Mouse (Mus musculus) midbrain, embryonic 12.5 days (tissue): ENCODE results near the gene Efhb. TPM values are rescaled to one million over a fixed set of nuclear protein-coding genes. Genes with fewer than 3 reads are reported as not detected.
A peak's percentile ranks its signal among the peaks of the same experiment; 100 is the strongest.

Experiments
- ATAC-seq: fragments of 200-750 bp; cut with Nextera tagmentation; 2 replicates; pipeline ENCODE4 v1.8.0; 2017; ENCODE audit warnings: low read depth, moderate TSS enrichment, moderate library complexity; ENCODE audit not compliant: low FRiP score
- H3K27ac ChIP-seq: fragments of 300-500 bp; sonication (generic); replicated peaks from 2 replicates; pipeline ENCODE4 v1.5.1; 2016; ENCODE audit warnings: mild to moderate bottlenecking
- H3K27me3 ChIP-seq: fragments of 300-500 bp; sonication (generic); 2 replicates; pipeline ENCODE4 v1.6.1; 2016; ENCODE audit warnings: mild to moderate bottlenecking
- H3K36me3 ChIP-seq: fragments of 300-500 bp; sonication (generic); 2 replicates; pipeline ENCODE4 v1.6.1; 2016
- H3K4me1 ChIP-seq: fragments of 300-500 bp; sonication (generic); 2 replicates; pipeline ENCODE4 v1.6.1; 2016
- H3K4me2 ChIP-seq: fragments of 300-500 bp; sonication (generic); replicated peaks from 2 replicates; pipeline ENCODE4 v1.6.1; 2016; ENCODE audit warnings: mild to moderate bottlenecking, moderate library complexity
- H3K4me3 ChIP-seq: fragments of 300-500 bp; sonication (generic); 2 replicates; pipeline ENCODE4 v1.5.1; 2016; ENCODE audit warnings: mild to moderate bottlenecking
- H3K9ac ChIP-seq: fragments of 300-500 bp; sonication (generic); replicated peaks from 2 replicates; pipeline ENCODE4 v1.6.1; 2016; ENCODE audit warnings: mild to moderate bottlenecking, moderate library complexity
- H3K9me3 ChIP-seq: fragments of 300-500 bp; sonication (generic); 2 replicates; pipeline ENCODE4 v1.6.1; 2016; ENCODE audit warnings: mild to moderate bottlenecking
- WGBS: fragments of 180-500 bp; shearing (Covaris S2); methylation state at CpG from one replicate; pipeline ENCODE4 v1.1.7; 2016; 5-methylcytosine and 5-hydroxymethylcytosine counted together
- polyA plus RNA-seq: library from polyadenylated mRNA; unstranded; fragments of >200 nt; fragmentation: Nextera tagmentation; extraction: Ambion mirVana; gene quantifications from 2 replicates; pipeline ENCODE4 v1.2.1, GENCODE M21; 2016

Gene Efhb
- 0.38 and 0.63 TPM in 2 replicates for polyA plus RNA-seq

- peak within 1 kb of the TSS; percentile 54 for H3K9ac ChIP-seq
- H3K27ac ChIP-seq: no peak within 1 kb of the TSS
- peaks cover 6% of the 10 kb centered on the region for H3K4me1 ChIP-seq
- H3K27me3 ChIP-seq: no peaks in the 10 kb centered on the region
- H3K4me3 ChIP-seq: peak within 1 kb of the TSS; percentile 44
- no peaks in the 10 kb centered on the region for H3K36me3 ChIP-seq
- peak; percentile 97 for ATAC-seq
- H3K4me2 ChIP-seq: peak within 1 kb of the TSS; percentile 61
- H3K9me3 ChIP-seq: no peaks in the 10 kb centered on the region
- 15% methylated on average over 26 of the region's 26 CpGs for WGBS
These were observed at the start of gene Efhb for GRCm38 (mm10) chr17:53462603-53463495. Gene Efhb (minus strand): TSS chr17:53463321.

GRCm38 (mm10) chr17:53512311-53512951 is 49.3 kb upstream of the Efhb start:
- 80% methylated on average over 2 of the region's 2 CpGs for WGBS
- no peak for ATAC-seq
- H3K4me3 ChIP-seq: no peak overlapping the region
- no peaks in the 10 kb centered on the region for H3K27me3 ChIP-seq
- no peak overlapping the region for H3K9ac ChIP-seq
- no peak overlapping the region for H3K4me2 ChIP-seq
- H3K36me3 ChIP-seq: 0 out of 2 replicates have a peak, but pooled peaks cover 4% of the 10 kb centered on the region
- H3K4me1 ChIP-seq: no peaks in the 10 kb centered on the region
- no peaks in the 10 kb centered on the region for H3K9me3 ChIP-seq
- H3K27ac ChIP-seq: no peak overlapping the region

GRCm38 (mm10) chr17:53502966-53503365 is 39.8 kb upstream of the Efhb start:
- no peak for ATAC-seq
- peaks cover 63% of the 10 kb centered on the region for H3K36me3 ChIP-seq
- no peak overlapping the region for H3K27ac ChIP-seq
- H3K4me2 ChIP-seq: no peak overlapping the region
- no peak overlapping the region for H3K4me3 ChIP-seq
- H3K9me3 ChIP-seq: no peaks in the 10 kb centered on the region
- no peaks in the 10 kb centered on the region for H3K27me3 ChIP-seq
- H3K4me1 ChIP-seq: no peaks in the 10 kb centered on the region
- H3K9ac ChIP-seq: no peak overlapping the region
- 92% methylated on average over 2 of the region's 2 CpGs for WGBS

- no peak overlapping the region for H3K4me3 ChIP-seq
- no peak overlapping the region for H3K9ac ChIP-seq
- peaks cover 24% of the 10 kb centered on the region; the same call in 1 of the 2 replicates for H3K36me3 ChIP-seq
- ATAC-seq: no peak
- H3K27me3 ChIP-seq: no peaks in the 10 kb centered on the region
- 92% methylated on average over 1 of the region's 1 CpGs for WGBS
- H3K4me1 ChIP-seq: no peaks in the 10 kb centered on the region
- no peak overlapping the region for H3K27ac ChIP-seq
- H3K9me3 ChIP-seq: no peaks in the 10 kb centered on the region
- no peak overlapping the region for H3K4me2 ChIP-seq
These were observed 25.9 kb upstream of the Efhb start for GRCm38 (mm10) chr17:53489007-53489378.

- Histone ChIP-seq H3K27ac (no peak overlapping the region), H3K9me3 (no peaks in the 10 kb centered on the region), H3K36me3 (peaks cover 20% of the 10 kb centered on the region; the same call in 1 of the 2 replicates), H3K4me1 (no peaks in the 10 kb centered on the region), H3K4me3 (no peak overlapping the region), H3K27me3 (no peaks in the 10 kb centered on the region), H3K9ac (no peak overlapping the region), H3K4me2 (no peak overlapping the region)
- ATAC-seq: no peak
- WGBS: 92% methylated on average over 4 of the region's 4 CpGs
These were observed 25.3 kb upstream of the Efhb start for GRCm38 (mm10) chr17:53488291-53489006.

DNA sequence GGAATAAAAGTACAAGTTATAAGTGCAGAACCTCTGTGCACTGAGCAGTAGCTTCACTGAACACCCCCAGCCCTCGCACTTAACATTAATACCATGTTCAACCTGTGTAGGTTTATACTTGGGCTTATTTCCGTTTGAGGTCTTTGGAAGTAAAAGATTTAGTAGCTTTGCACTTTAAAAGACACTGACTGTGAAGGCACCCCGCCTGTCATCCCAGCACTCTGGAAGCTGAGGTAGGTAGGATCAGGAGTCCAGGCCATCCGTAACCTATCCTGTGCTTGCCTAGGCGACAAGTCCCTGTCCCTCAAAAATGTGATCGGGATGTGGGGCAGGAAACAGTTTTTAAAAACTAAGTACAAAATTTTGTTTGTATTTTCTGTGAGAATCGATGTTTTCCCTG is 17.3 kb upstream of the Efhb start:
- peaks cover 20% of the 10 kb centered on the region for H3K4me1 ChIP-seq
- H3K27me3 ChIP-seq: no peaks in the 10 kb centered on the region
- 58% methylated on average over 7 of the region's 7 CpGs for WGBS
- ATAC-seq: no peak
- peak overlapping the region; percentile 93 for H3K9ac ChIP-seq
- no peaks in the 10 kb centered on the region for H3K9me3 ChIP-seq
- H3K4me3 ChIP-seq: peak overlapping the region; percentile 99
- peaks cover 4% of the 10 kb centered on the region; the same call in 1 of the 2 replicates for H3K36me3 ChIP-seq
- peak overlapping the region; percentile 86 for H3K4me2 ChIP-seq
- no peak overlapping the region for H3K27ac ChIP-seq

DNA sequence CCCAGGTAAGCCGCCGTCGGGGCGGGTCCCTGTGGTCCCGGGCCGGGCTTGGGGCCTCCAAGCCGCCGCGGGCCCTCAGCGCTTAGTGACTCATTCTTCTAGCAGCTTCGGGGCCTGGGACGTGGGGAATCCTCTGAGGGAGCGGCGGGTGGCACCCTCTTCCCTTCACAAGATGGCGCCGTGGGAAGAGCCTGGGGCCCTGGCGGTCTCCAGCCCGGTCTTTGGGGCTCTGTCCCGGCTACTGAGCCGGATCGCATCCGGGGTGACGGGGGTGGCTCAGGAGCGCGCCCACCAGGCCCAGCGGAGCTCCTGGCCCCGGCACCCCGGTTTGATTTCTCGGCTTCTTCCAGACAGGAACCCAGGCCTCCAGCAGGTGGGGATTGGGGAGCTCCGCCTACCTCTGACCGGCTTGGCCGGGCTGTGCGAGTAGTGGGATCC is 16.5 kb upstream of the Efhb start:
- WGBS: under 1% methylated on average over 33 of the region's 33 CpGs
- Histone ChIP-seq H3K36me3 (0 out of 2 replicates have a peak, but pooled peaks cover under 1% of the 10 kb centered on the region), H3K9me3 (no peaks in the 10 kb centered on the region), H3K27me3 (no peaks in the 10 kb centered on the region), H3K9ac (peak overlapping the region; percentile 93), H3K4me3 (peak overlapping the region; percentile 99), H3K27ac (peak overlapping the region; percentile 98), H3K4me2 (peak overlapping the region; percentile 86), H3K4me1 (peaks cover 20% of the 10 kb centered on the region)
- ATAC-seq: peak; percentile 16

- 0% methylated on average over 78 of the region's 82 CpGs for WGBS
- H3K27ac ChIP-seq: peak within 1 kb of the TSS; percentile 98
- no peaks in the 10 kb centered on the region for H3K27me3 ChIP-seq
- peak; percentile 98 for ATAC-seq
- no peaks in the 10 kb centered on the region for H3K36me3 ChIP-seq
- H3K4me2 ChIP-seq: peak within 1 kb of the TSS; percentile 86
- no peaks in the 10 kb centered on the region for H3K9me3 ChIP-seq
- peaks cover 20% of the 10 kb centered on the region for H3K4me1 ChIP-seq
- H3K9ac ChIP-seq: peak within 1 kb of the TSS; percentile 93
- peak within 1 kb of the TSS; percentile 99 for H3K4me3 ChIP-seq
These were observed 15.9 kb upstream of the Efhb start, which contains the start of gene Rab5a for GRCm38 (mm10) chr17:53478858-53479603. Gene Rab5a (plus strand): TSS chr17:53479234.

- Histone ChIP-seq H3K36me3 (no peaks in the 10 kb centered on the region), H3K27ac (peak overlapping the region; percentile 98), H3K27me3 (no peaks in the 10 kb centered on the region), H3K4me2 (peak overlapping the region; percentile 86), H3K4me3 (peak overlapping the region; percentile 99), H3K9ac (peak overlapping the region; percentile 75), H3K9me3 (no peaks in the 10 kb centered on the region), H3K4me1 (peaks cover 20% of the 10 kb centered on the region)
- WGBS: 7% methylated on average over 15 of the region's 15 CpGs
- no peak for ATAC-seq
These were observed 15.1 kb upstream of the Efhb start for GRCm38 (mm10) chr17:53478066-53478857.

GRCm38 (mm10) chr17:53468697-53469096 is 5.6 kb upstream of the Efhb start:
- ATAC-seq: no peak
- no peaks in the 10 kb centered on the region for H3K4me1 ChIP-seq
- H3K27ac ChIP-seq: no peak overlapping the region

More at GRCm38 (mm10) chr17:53468697-53469096, 5.6 kb upstream of the Efhb start:
- H3K4me3 ChIP-seq: no peak overlapping the region
- H3K27me3 ChIP-seq: no peaks in the 10 kb centered on the region
- H3K4me2 ChIP-seq: no peak overlapping the region
- no peaks in the 10 kb centered on the region for H3K9me3 ChIP-seq
- H3K36me3 ChIP-seq: no peaks in the 10 kb centered on the region
- no peak overlapping the region for H3K9ac ChIP-seq
